Mouse (Mus musculus) embryonic facial prominence, embryonic 11.5 days (tissue): Measurements from ENCODE around the gene Mknk1. TPM values are rescaled to one million over a fixed set of nuclear protein-coding genes. Genes with fewer than 3 reads are reported as not detected.
A peak's percentile ranks its signal among the peaks of the same experiment; 100 is the strongest.

Experiments used
- ATAC-seq: fragments of 200-750 bp; cut with Nextera tagmentation; replicated peaks from 2 replicates; pipeline ENCODE4 v1.8.0; 2017; ENCODE audit warnings: low read depth; ENCODE audit not compliant: insufficient number of reproducible peaks, low FRiP score, low TSS enrichment
- DNase-seq: peaks from one replicate; pipeline ENCODE4 v3.0.0-alpha.2; 2015; ENCODE audit warnings: low spot score
- H3K27ac ChIP-seq: fragments of 300-500 bp; sonication (generic); replicated peaks from 2 replicates; pipeline ENCODE4 v1.5.1; 2014; ENCODE audit warnings: mild to moderate bottlenecking, low read depth, low read length, control low read depth
- H3K27me3 ChIP-seq: fragments of 300-500 bp; sonication (generic); 2 replicates; pipeline ENCODE4 v1.6.1; 2014; ENCODE audit warnings: mild to moderate bottlenecking, low read length, moderate library complexity, mixed read lengths; ENCODE audit not compliant: control insufficient read depth, insufficient read depth
- H3K36me3 ChIP-seq: fragments of 300-500 bp; sonication (generic); replicated peaks from 2 replicates; pipeline ENCODE4 v1.6.1; 2014; ENCODE audit warnings: low read depth, mild to moderate bottlenecking, low read length, moderate library complexity, mixed read lengths; ENCODE audit not compliant: control insufficient read depth, insufficient read depth
- H3K4me1 ChIP-seq: fragments of 300-500 bp; sonication (generic); 2 replicates; pipeline ENCODE4 v1.6.1; 2014; ENCODE audit warnings: low read length, mixed read lengths; ENCODE audit not compliant: control insufficient read depth, insufficient read depth
- H3K4me2 ChIP-seq: fragments of 300-500 bp; sonication (generic); 2 replicates; pipeline ENCODE4 v1.6.1; 2014; ENCODE audit warnings: low read depth, mild to moderate bottlenecking, control low read depth, low read length, moderate library complexity
- H3K4me3 ChIP-seq: fragments of 300-500 bp; sonication (generic); 2 replicates; pipeline ENCODE4 v1.5.1; 2014; ENCODE audit warnings: low read depth, low read length, control low read depth
- H3K9ac ChIP-seq: fragments of 300-500 bp; sonication (generic); replicated peaks from 2 replicates; pipeline ENCODE4 v1.6.1; 2014; ENCODE audit warnings: mild to moderate bottlenecking, control low read depth, low read length
- H3K9me3 ChIP-seq: fragments of 300-500 bp; sonication (generic); replicated peaks from 2 replicates; pipeline ENCODE4 v1.6.1; 2016; ENCODE audit warnings: mild to moderate bottlenecking, low read length, inconsistent platforms, mixed read lengths; ENCODE audit not compliant: control insufficient read depth
- whole genome bisulfite sequencing: fragments of 180-500 bp; shearing (Covaris S2); extraction: QIAGEN DNeasy Blood & Tissue Kit; methylation state at CpG from one replicate; pipeline ENCODE4 v1.1.7; 2014; 5-methylcytosine and 5-hydroxymethylcytosine counted together
- polyA plus RNA-seq: library from polyadenylated mRNA; unstranded; fragments of >200 nt; fragmentation: Nextera tagmentation; extraction: Ambion mirVana; gene quantifications from 2 replicates; pipeline ENCODE4 v1.2.1, GENCODE M21; 2014

The Mknk1 gene
- polyA plus RNA-seq, 1 experiment from 2014 or later: 17.5 TPM

- H3K36me3 ChIP-seq: no peaks in the 10 kb centered on the region
- WGBS: 56% methylated on average over 4 of the region's 4 CpGs
- no peak for ATAC-seq
These were observed 17.3 kb downstream of the Mknk1 start for GRCm38 (mm10) chr4:115856282-115856681.

GRCm38 (mm10) chr4:115857293-115857883, 18.4 kb downstream of the Mknk1 start:
- H3K4me3 ChIP-seq: no peak overlapping the region
- H3K9ac ChIP-seq: no peak overlapping the region
- no peak for ATAC-seq
- DNase-seq: no peak
- H3K27me3 ChIP-seq: no peaks in the 10 kb centered on the region
- H3K4me1 ChIP-seq: no peaks in the 10 kb centered on the region
- 81% methylated on average over 9 of the region's 9 CpGs for WGBS
- no peak overlapping the region for H3K4me2 ChIP-seq
- no peaks in the 10 kb centered on the region for H3K9me3 ChIP-seq
- no peak overlapping the region for H3K27ac ChIP-seq
- no peaks in the 10 kb centered on the region for H3K36me3 ChIP-seq

More at GRCm38 (mm10) chr4:115856282-115856681, 17.3 kb downstream of the Mknk1 start:
- DNase-seq: no peak
- no peaks in the 10 kb centered on the region for H3K4me1 ChIP-seq
- no peaks in the 10 kb centered on the region for H3K9me3 ChIP-seq
- no peaks in the 10 kb centered on the region for H3K27me3 ChIP-seq
- no peak overlapping the region for H3K9ac ChIP-seq
- H3K27ac ChIP-seq: no peak overlapping the region
- H3K4me2 ChIP-seq: no peak overlapping the region
- no peak overlapping the region for H3K4me3 ChIP-seq

GRCm38 (mm10) chr4:115863352-115863751, 24.4 kb downstream of the Mknk1 start:
- Histone ChIP-seq H3K4me2 (no peak overlapping the region), H3K9me3 (no peaks in the 10 kb centered on the region), H3K4me1 (no peaks in the 10 kb centered on the region), H3K9ac (no peak overlapping the region), H3K4me3 (no peak overlapping the region), H3K27me3 (no peaks in the 10 kb centered on the region), H3K36me3 (no peaks in the 10 kb centered on the region), H3K27ac (no peak overlapping the region)
- 67% methylated on average over 7 of the region's 7 CpGs for WGBS
- ATAC-seq (no peak), DNase-seq (no peak)

GRCm38 (mm10) chr4:115863880-115864279, 24.9 kb downstream of the Mknk1 start:
- no peak overlapping the region for H3K4me2 ChIP-seq
- DNase-seq (peak; percentile 48), ATAC-seq (no peak)
- H3K27me3 ChIP-seq: no peaks in the 10 kb centered on the region
- H3K4me1 ChIP-seq: no peaks in the 10 kb centered on the region
- no peaks in the 10 kb centered on the region for H3K36me3 ChIP-seq
- WGBS: 40% methylated on average over 10 of the region's 10 CpGs
- H3K27ac ChIP-seq: no peak overlapping the region
- H3K9me3 ChIP-seq: no peaks in the 10 kb centered on the region
- no peak overlapping the region for H3K9ac ChIP-seq
- no peak overlapping the region for H3K4me3 ChIP-seq

GRCm38 (mm10) chr4:115869512-115870210, 30.7 kb downstream of the Mknk1 start:
- Histone ChIP-seq H3K9me3 (no peaks in the 10 kb centered on the region), H3K36me3 (no peaks in the 10 kb centered on the region; the same call in 1 of the 2 replicates), H3K4me1 (no peaks in the 10 kb centered on the region; the same call in 1 of the 2 replicates), H3K9ac (no peak overlapping the region), H3K27me3 (no peaks in the 10 kb centered on the region), H3K27ac (no peak overlapping the region), H3K4me3 (no peak overlapping the region), H3K4me2 (no peak overlapping the region)
- no peak for ATAC-seq
- WGBS: 18% methylated on average over 16 of the region's 16 CpGs
- DNase-seq: peak; percentile 30

GRCm38 (mm10) chr4:115873231-115873630, 34.2 kb downstream of the Mknk1 start:
- no peak for ATAC-seq
- WGBS: 79% methylated on average over 3 of the region's 3 CpGs
- H3K4me2 ChIP-seq: no peak overlapping the region
- H3K4me1 ChIP-seq: no peaks in the 10 kb centered on the region; the same call in 1 of the 2 replicates
- H3K4me3 ChIP-seq: no peak overlapping the region
- H3K27me3 ChIP-seq: no peaks in the 10 kb centered on the region
- no peaks in the 10 kb centered on the region; the same call in 1 of the 2 replicates for H3K36me3 ChIP-seq
- H3K27ac ChIP-seq: no peak overlapping the region
- H3K9me3 ChIP-seq: no peaks in the 10 kb centered on the region
- H3K9ac ChIP-seq: no peak overlapping the region
- DNase-seq: no peak

GRCm38 (mm10) chr4:115878216-115878678, 39.2 kb downstream of the Mknk1 start:
- H3K36me3 ChIP-seq: no peaks in the 10 kb centered on the region
- H3K4me1 ChIP-seq: no peaks in the 10 kb centered on the region
- no peaks in the 10 kb centered on the region for H3K27me3 ChIP-seq
- H3K4me2 ChIP-seq: no peak overlapping the region
- no peak overlapping the region for H3K9ac ChIP-seq
- WGBS: under 1% methylated on average over 11 of the region's 11 CpGs
- H3K9me3 ChIP-seq: no peaks in the 10 kb centered on the region
- no peak overlapping the region for H3K4me3 ChIP-seq
- DNase-seq: peak; percentile 50
- peak; percentile 50 for ATAC-seq
- H3K27ac ChIP-seq: no peak overlapping the region

- no peaks in the 10 kb centered on the region for H3K27me3 ChIP-seq
- H3K36me3 ChIP-seq: no peaks in the 10 kb centered on the region
- 41% methylated on average over 9 of the region's 9 CpGs for WGBS
- ATAC-seq (no peak), DNase-seq (no peak)
- no peak overlapping the region for H3K9ac ChIP-seq
- H3K9me3 ChIP-seq: no peaks in the 10 kb centered on the region
- no peak overlapping the region for H3K4me3 ChIP-seq
- no peaks in the 10 kb centered on the region for H3K4me1 ChIP-seq
- H3K27ac ChIP-seq: no peak overlapping the region
- H3K4me2 ChIP-seq: no peak overlapping the region
These were observed 39.8 kb downstream of the Mknk1 start for GRCm38 (mm10) chr4:115878828-115879227.
